Mouse (Mus musculus) CD4-positive, CD25-positive, alpha-beta regulatory T cell, adult 9 weeks (primary cell): ENCODE data around the gene Tat. TPM values are rescaled to one million over a fixed set of nuclear protein-coding genes. Genes with fewer than 3 reads are reported as not detected.

Experiments
- polyA plus RNA-seq: library from polyadenylated mRNA; unstranded; fragments of 100-300 nt; shearing (Covaris generic); gene quantifications from one replicate; pipeline ENCODE4 v1.2.1, GENCODE M21; 2017

Tat gene
- polyA plus RNA-seq: not detected

GRCm38 (mm10) chr8:109990224-109990623 is at the start of gene Tat:
TSS of gene Tat (plus strand) at chr8:109990437.

GRCm38 (mm10) chr8:109961693-109962367 is 28.4 kb upstream of the Tat start, which contains the start of gene Marveld3:
TSS of gene Marveld3 (minus strand) at chr8:109962203.

GRCm38 (mm10) chr8:110039659-110040058 is 49.4 kb downstream of the Tat start, which contains the start of gene Chst4:
TSS of gene Chst4 (minus strand) at chr8:110039740.

Other genes starting within 250 kb of the Tat start
- 60.7 TPM for gene Ap1g1, start 211.9 kb upstream of the Tat start, polyA plus RNA-seq
- 0.67 TPM for gene Phlpp2, start 121.9 kb upstream of the Tat start, polyA plus RNA-seq
- gene Marveld3, start 28.2 kb upstream of the Tat start, polyA plus RNA-seq: 0.17 TPM
- not detected for gene Chst4, start 49.3 kb downstream of the Tat start, polyA plus RNA-seq
- gene Zfp612, start 89.3 kb downstream of the Tat start, polyA plus RNA-seq: 2.9 TPM
- not detected for gene Gm21964, start 110.8 kb downstream of the Tat start, polyA plus RNA-seq
- gene Gm17720, start 112.3 kb downstream of the Tat start, polyA plus RNA-seq: not detected
- not detected for gene Calb2, start 177.8 kb downstream of the Tat start, polyA plus RNA-seq
- gene Cmtr2, start 225.2 kb downstream of the Tat start, polyA plus RNA-seq: 14.7 TPM